Mouse (Mus musculus): ENCODE measurements around the gene Tspan1. TPM values are rescaled to one million over a fixed set of nuclear protein-coding genes. Genes with fewer than 3 reads are reported as not detected.

Gene Tspan1
- polyA plus RNA-seq, 1 experiment = 0.07 TPM

DNA sequence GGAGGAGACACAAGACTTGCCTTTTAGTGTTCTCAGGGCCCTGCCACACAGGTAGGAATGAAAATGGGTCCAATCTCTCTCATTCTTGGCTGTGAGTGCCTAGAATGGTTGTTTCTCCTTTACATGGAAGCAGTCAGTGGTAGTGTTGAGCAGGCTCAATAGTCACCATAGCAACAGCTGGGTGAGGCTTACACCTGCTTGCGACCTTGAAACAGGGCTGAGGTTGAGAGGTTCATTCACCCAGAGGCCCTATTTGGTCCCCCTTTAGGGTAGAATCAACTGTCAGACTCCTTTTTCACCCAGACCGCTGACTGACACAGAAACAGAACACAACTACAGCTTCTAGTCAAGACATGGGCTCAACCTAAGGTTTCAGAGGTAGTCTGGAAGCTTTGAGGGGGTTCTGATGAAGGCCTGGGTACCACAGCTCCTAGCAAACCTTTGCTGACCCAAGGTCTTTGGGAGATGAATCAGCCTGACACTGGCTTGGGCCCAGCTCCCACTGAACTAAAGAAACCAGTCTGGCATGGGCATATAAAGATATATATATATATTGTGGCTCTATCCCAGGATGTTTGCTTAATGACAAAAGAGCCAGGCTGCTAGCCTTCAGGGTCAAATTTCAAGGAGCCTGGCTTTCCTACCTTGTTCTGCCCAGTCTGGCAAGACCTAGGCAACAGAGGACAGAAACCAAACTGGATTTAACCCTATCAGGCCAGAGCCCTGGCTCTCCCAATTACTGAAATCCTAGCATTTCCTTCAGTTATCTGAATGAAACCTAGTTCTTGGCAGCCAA, 2.4 kb downstream of the Tspan1 start:
- TF ChIP-seq CTCF (IDR thresholded peaks at IDR 0.05; ENCODE audit: borderline replicate concordance, extremely low read depth, insufficient read depth, insufficient read length) (no peak), POLR2A (IDR thresholded peaks at IDR 0.05; ENCODE audit: borderline replicate concordance, extremely low read depth, insufficient read depth, insufficient read length, poor library complexity, severe bottlenecking) (no peak)

DNA sequence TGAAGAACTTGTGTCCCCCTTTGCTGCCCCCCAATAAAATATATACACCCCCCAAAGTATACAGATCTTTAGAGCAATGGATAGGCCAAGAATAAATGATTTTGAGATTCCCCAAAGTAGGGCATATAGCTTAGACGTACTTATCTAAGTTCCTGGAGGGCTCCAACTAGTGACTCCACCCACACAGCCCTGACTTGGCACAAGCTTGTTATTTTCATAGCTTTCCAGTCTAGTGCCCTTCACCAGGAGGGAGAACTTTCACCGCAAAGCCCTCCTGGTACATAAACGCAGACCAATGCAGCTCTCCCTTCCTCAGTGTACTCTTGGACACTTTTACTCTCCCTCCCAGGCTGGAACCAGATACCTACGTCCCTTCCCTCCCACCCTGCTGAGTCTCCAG, 5.3 kb downstream of the Tspan1 start:
- no peak for DNase-seq (ENCODE audit: low read depth)
- TF ChIP-seq CTCF (IDR thresholded peaks at IDR 0.05; ENCODE audit: borderline replicate concordance, extremely low read depth, insufficient read depth, insufficient read length) (no peak), POLR2A (IDR thresholded peaks at IDR 0.05; ENCODE audit: borderline replicate concordance, extremely low read depth, insufficient read depth, insufficient read length, poor library complexity, severe bottlenecking) (no peak)

More for the DNA sequence above, 2.4 kb downstream of the Tspan1 start:
- DNase-seq (ENCODE audit: low read depth) = no peak

DNA sequence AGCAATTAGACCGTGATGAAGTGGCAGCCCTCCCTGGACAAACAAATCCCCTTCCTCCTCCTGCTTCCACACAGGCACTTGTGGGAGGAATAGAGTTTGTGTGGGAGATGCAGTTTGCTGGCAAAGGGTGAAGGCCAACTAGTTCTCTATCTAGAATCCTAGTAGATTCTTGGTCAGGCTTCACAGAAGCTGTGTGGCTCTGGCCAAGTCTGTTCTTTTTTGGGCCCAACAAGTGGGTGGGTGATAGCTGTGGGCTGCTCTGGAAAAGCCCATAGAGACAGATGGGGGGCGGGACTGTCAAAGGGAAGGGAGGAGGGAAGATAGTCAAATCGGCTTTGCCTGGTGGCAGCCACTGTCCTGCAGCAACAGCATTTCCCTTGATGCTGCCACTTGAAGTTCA, 6.6 kb downstream of the Tspan1 start:
- no peak for DNase-seq (ENCODE audit: low read depth)
- no peak for TF ChIP-seq CTCF (IDR thresholded peaks at IDR 0.05; ENCODE audit: borderline replicate concordance, extremely low read depth, insufficient read depth, insufficient read length)
- no peak for TF ChIP-seq POLR2A (IDR thresholded peaks at IDR 0.05; ENCODE audit: borderline replicate concordance, extremely low read depth, insufficient read depth, insufficient read length, poor library complexity, severe bottlenecking)

DNA sequence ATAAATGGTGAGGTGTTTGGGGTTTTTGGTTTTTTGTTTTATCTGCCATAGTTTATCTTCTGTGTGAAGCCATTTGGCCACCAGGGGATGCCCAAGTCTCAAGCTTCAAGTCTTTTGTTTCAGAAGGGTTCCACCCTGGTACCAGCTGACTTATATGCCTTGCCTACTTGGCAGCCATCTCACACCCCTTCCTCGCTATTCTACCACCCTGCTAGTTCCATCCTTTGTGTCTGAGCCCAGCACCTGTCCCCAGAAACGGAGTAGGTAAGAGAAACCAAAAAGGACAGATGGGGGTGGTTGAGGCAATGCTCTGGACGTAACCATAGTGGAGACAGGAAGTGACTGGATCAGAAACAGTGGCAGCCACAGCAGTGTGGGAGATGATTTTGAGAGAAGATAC, 7.5 kb downstream of the Tspan1 start:
- peak; percentile 78 for DNase-seq (ENCODE audit: low read depth)
- TF ChIP-seq CTCF (IDR thresholded peaks at IDR 0.05; ENCODE audit: borderline replicate concordance, extremely low read depth, insufficient read depth, insufficient read length) = peak; percentile 54; the same call in 1 of the 2 replicates
- no peak for TF ChIP-seq POLR2A (IDR thresholded peaks at IDR 0.05; ENCODE audit: borderline replicate concordance, extremely low read depth, insufficient read depth, insufficient read length, poor library complexity, severe bottlenecking)

DNA sequence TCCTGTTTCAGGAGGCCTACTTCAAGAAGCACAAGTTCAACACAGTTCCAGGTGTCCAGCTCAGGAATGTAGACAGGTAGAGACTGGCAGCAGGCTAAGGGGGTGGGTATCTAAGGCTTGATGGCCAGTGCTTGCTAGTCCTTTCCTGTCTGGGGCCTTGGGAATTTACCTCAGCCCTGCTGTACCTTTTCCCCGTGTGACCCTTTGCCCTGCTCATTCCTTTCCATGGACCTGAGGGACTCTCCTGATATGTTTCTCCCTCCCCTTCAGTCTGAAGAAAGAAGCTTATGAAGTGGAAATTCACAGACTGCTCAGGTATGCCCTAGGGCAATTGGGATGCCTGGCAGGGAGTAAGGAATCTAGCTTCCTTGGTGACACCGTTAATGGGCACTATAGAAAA, 9.5 kb downstream of the Tspan1 start:
- DNase-seq (ENCODE audit: low read depth) = no peak
- TF ChIP-seq POLR2A (IDR thresholded peaks at IDR 0.05; ENCODE audit: borderline replicate concordance, extremely low read depth, insufficient read depth, insufficient read length, poor library complexity, severe bottlenecking) (no peak), CTCF (IDR thresholded peaks at IDR 0.05; ENCODE audit: borderline replicate concordance, extremely low read depth, insufficient read depth, insufficient read length) (no peak)

DNA sequence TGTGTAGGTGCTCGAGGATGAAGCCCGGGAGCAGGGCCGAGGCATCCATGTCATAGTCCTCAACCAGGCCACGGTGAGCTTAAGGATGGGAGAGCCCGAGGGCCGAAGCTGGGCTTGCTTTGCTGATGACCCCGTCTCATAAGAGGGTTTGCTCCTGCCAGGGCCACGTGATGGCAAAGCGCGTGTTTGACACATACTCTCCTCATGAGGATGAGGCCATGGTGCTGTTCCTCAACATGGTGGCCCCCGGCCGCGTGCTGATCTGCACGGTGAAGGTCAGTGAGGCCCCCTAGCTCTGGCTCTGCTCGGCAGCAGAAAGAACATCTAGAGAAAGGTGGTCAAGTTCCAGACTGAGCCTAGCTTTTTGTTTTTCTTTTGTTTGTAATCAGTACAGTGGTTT, 14.7 kb downstream of the Tspan1 start:
- TF ChIP-seq POLR2A (IDR thresholded peaks at IDR 0.05; ENCODE audit: borderline replicate concordance, extremely low read depth, insufficient read depth, insufficient read length, poor library complexity, severe bottlenecking) (no peak), CTCF (IDR thresholded peaks at IDR 0.05; ENCODE audit: borderline replicate concordance, extremely low read depth, insufficient read depth, insufficient read length) (no peak)

DNA sequence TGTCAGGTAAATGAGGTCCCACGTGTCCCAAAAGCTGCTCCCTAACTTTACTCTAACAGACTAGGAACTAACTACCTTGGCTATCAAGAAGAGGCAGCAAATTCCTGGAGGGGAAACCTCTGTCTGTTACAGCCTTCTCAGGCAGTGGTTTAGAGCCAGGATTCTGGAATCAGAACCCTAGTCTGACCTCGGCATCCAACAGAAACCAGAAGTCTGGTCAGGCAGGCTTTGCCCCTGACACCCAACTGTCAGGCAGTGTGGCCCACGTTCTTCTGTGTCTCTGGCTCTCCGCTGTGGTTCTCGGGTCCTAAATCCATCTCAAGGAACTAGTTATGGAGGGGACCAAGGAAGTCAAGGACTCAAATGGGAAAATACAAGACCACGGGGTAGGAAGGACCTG, 16.2 kb downstream of the Tspan1 start, which contains the start of gene Lurap1:
Gene Lurap1, minus strand, starts transcription at position 101 of the 400 bp plus-strand sequence.
- no peak for TF ChIP-seq CTCF (IDR thresholded peaks at IDR 0.05; ENCODE audit: borderline replicate concordance, extremely low read depth, insufficient read depth, insufficient read length)
- TF ChIP-seq POLR2A (IDR thresholded peaks at IDR 0.05; ENCODE audit: borderline replicate concordance, extremely low read depth, insufficient read depth, insufficient read length, poor library complexity, severe bottlenecking) = no peak
- DNase-seq (ENCODE audit: low read depth) = no peak

More for the DNA sequence above, 14.7 kb downstream of the Tspan1 start:
- DNase-seq (ENCODE audit: low read depth) = no peak

DNA sequence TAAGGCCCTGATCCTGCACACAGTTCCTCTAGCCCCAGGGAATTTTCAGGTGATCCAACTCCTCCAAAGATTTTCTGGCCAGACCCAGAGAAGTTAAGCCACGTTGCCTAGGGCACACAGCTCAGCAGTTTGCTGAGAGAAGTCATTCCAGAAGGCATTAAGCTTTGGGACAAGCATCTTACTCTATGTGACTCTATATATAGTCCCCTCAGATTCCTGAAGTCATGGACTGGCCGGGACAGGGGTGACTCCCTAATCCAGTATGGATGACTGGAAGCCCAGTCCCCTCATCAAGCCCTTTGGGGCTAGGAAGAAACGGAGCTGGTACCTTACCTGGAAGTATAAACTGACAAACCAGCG, 16.6 kb downstream of the Tspan1 start:
- DNase-seq (ENCODE audit: low read depth) = no peak
- TF ChIP-seq POLR2A (IDR thresholded peaks at IDR 0.05; ENCODE audit: borderline replicate concordance, extremely low read depth, insufficient read depth, insufficient read length, poor library complexity, severe bottlenecking) (no peak), CTCF (IDR thresholded peaks at IDR 0.05; ENCODE audit: borderline replicate concordance, extremely low read depth, insufficient read depth, insufficient read length) (no peak)

DNA sequence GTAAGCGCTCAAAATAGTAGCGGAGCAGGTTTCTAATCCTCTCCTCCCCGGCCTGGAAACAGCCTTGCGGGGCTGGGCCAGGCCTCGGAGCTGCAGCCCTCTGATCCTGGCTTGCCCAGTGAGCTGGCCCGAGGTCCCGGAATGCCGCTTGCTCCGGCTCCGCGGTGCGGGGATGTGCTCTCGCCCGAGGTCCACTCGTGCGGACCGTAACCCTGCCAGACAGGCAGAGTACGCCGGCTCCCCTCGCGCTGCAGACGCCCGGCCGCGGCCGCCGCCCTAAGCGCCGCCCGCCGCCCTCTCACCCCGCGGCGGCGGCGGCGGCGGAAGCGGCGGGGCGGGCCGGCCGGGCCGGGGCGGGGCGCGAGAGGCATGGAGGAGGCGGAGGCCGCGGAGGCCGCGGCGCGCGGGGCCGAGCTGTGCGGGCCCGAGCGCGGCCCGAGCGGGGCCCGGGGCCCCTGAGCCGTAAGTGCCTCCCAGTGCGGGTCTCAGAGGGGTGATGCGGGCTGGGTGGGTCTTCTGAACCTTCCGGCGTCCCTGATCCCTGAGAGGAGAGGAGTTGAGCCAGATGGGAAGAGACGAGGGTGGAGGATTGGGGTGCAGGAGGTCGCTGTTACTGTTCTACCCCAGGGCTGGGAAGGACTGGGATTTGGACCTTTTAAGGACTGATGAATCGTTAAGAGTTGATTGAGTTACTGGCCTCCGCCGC, 17.1 kb downstream of the Tspan1 start:
- TF ChIP-seq CTCF (IDR thresholded peaks at IDR 0.05; ENCODE audit: borderline replicate concordance, extremely low read depth, insufficient read depth, insufficient read length) = no peak
- peak; percentile 85 for TF ChIP-seq POLR2A (IDR thresholded peaks at IDR 0.05; ENCODE audit: borderline replicate concordance, extremely low read depth, insufficient read depth, insufficient read length, poor library complexity, severe bottlenecking)
- DNase-seq (ENCODE audit: low read depth) = peak; percentile 71

DNA sequence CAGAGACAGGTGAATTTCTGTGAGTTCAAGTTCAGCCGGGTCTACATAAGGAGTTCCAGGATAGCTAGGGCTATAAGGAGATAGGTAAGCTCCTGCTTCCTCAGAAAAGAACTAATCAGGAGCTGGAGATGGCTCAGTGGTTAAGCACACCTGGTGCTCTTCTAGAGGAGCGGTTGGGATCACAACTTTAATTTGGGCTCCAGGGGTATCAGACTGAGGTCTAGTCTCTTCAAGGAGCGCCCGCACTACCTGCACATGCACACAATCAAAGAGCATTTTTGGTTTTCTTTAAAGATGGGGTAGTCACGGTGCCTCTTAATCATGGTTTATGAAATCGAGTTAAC, 17.6 kb downstream of the Tspan1 start:
- no peak for DNase-seq (ENCODE audit: low read depth)
- no peak for TF ChIP-seq CTCF (IDR thresholded peaks at IDR 0.05; ENCODE audit: borderline replicate concordance, extremely low read depth, insufficient read depth, insufficient read length)
- no peak for TF ChIP-seq POLR2A (IDR thresholded peaks at IDR 0.05; ENCODE audit: borderline replicate concordance, extremely low read depth, insufficient read depth, insufficient read length, poor library complexity, severe bottlenecking)

DNA sequence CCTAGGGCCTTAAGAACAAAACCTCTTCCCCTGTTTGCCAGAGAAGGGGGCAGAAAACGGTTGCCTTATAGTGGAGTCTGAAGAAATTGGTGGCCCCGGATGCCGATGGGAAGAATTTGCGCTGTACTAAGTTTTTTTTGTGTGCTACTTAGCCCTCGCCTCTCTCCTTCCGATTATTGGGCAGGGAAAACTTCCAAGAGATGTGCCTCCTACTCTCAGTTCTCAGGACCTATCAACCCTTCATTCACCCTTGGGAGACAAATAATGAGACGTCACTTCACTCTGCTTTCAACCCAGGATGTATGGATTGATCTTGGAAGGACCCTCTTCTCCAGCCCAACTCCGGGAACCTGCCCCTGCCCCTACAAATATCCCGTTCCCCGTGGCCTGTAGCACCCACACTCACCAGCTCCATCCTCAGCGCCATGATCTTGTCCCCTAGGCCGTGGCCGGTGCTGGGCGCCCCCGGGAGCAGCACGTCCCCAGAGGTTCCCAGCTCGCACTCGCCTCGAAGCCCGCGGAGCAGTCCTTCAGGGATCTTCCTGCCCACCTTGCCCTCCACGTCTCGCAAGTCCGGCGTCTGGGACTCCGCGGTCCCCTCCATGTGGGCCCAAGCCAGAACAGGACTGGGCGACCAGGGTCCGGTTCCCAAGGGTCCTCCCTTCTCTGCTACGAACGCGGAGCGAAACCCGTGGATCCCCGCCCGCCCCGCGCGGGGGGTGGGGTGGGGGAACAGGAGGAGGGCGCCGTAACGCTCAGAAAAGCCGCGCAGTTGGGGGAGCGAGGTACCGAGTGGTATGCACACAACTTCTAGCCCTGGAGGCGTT, 23.3 kb downstream of the Tspan1 start:
- TF ChIP-seq POLR2A (IDR thresholded peaks at IDR 0.05; ENCODE audit: borderline replicate concordance, extremely low read depth, insufficient read depth, insufficient read length, poor library complexity, severe bottlenecking) = no peak
- no peak for TF ChIP-seq CTCF (IDR thresholded peaks at IDR 0.05; ENCODE audit: borderline replicate concordance, extremely low read depth, insufficient read depth, insufficient read length)
- peak; percentile 67 for DNase-seq (ENCODE audit: low read depth)

Measured in brain, embryonic 14.5 days (tissue).